Mouse (Mus musculus): ENCODE measurements around the gene Zfp768. TPM values are rescaled to one million over a fixed set of nuclear protein-coding genes. Genes with fewer than 3 reads are reported as not detected.

Zfp768 gene
- total RNA-seq, 4 experiments from 2014 or later: 12.3 to 15.1 (median 13.0) TPM

- DNase-seq (ENCODE audit: low spot score in 2 of 2): no peak
Observed at GRCm38 (mm10) chr7:127308431-127308830, 37.0 kb downstream of the Zfp768 start.

- no peak for DNase-seq (ENCODE audit: low spot score in 2 of 2)
Observed at GRCm38 (mm10) chr7:127297586-127298193, 47.7 kb downstream of the Zfp768 start.

GRCm38 (mm10) chr7:127296786-127297555 is 48.4 kb downstream of the Zfp768 start:
- DNase-seq (ENCODE audit: low spot score in 2 of 2): no peak

- no peak for DNase-seq (ENCODE audit: low spot score in 2 of 2)
Observed at GRCm38 (mm10) chr7:127296098-127296497, 49.3 kb downstream of the Zfp768 start, which contains the start of gene Itgal. Gene Itgal (plus strand): TSS chr7:127296260.

Other genes starting within 250 kb of the Zfp768 start
- 1 to 10 TPM in 1 of 4 experiments, under 1 TPM in 3; 0.22 to 1.1 (median 0.53) TPM for gene Qprt, start 223.4 kb downstream of the Zfp768 start, total RNA-seq (2022)
- gene Spn, start 207.8 kb downstream of the Zfp768 start, total RNA-seq (2022): under 1 TPM; 0.29 to 0.68 (median 0.46) TPM
- 10 to 100 TPM; 87.4 to 94.4 (median 90.0) TPM for gene Cd2bp2, start 149.5 kb downstream of the Zfp768 start, total RNA-seq (2022)
- 100 to 1,000 TPM in 2 of 4 experiments, 10 to 100 TPM in 2; 97.9 to 106 (median 101) TPM for gene Tbc1d10b, start 137.1 kb downstream of the Zfp768 start, total RNA-seq (2022)
- gene Mylpf, start 136.7 kb downstream of the Zfp768 start, total RNA-seq (2022): 1 to 10 TPM; 2.8 to 5.1 (median 3.6) TPM
- 10 to 100 TPM; 20.6 to 21.4 (median 20.9) TPM for gene Zfp553, start 112.5 kb downstream of the Zfp768 start, total RNA-seq (2022)
- gene Sept1, start 112.5 kb downstream of the Zfp768 start, total RNA-seq (2022): 1 to 10 TPM; 2.4 to 7.9 (median 7.0) TPM
- gene Zfp771, start 101.3 kb downstream of the Zfp768 start, total RNA-seq (2022): 10 to 100 TPM; 51.6 to 62.9 (median 58.3) TPM
- 10 to 100 TPM; 16.8 to 21.7 (median 19.5) TPM for gene Dctpp1, start 84.9 kb downstream of the Zfp768 start, total RNA-seq (2022)
- gene Sephs2, start 71.5 kb downstream of the Zfp768 start, total RNA-seq (2022): 10 to 100 TPM; 36.9 to 43.1 (median 40.0) TPM
- under 1 TPM; 0.36 to 0.73 (median 0.53) TPM for gene Itgal, start 49.3 kb downstream of the Zfp768 start, total RNA-seq (2022)
- 1 to 10 TPM; 7.3 to 9.2 (median 8.1) TPM for gene Zfp747, start 30.5 kb upstream of the Zfp768 start, total RNA-seq (2022)
- 1 to 10 TPM; 4.0 to 4.6 (median 4.3) TPM for gene 9130019O22Rik, start 41.6 kb upstream of the Zfp768 start, total RNA-seq (2022)
- 1 to 10 TPM; 6.7 to 8.0 (median 7.2) TPM for gene E430018J23Rik, start 48.0 kb upstream of the Zfp768 start, total RNA-seq (2022)
- 1 to 10 TPM; 3.5 to 5.8 (median 5.0) TPM for gene Zfp764, start 61.2 kb upstream of the Zfp768 start, total RNA-seq (2022)
- gene Zfp688, start 76.5 kb upstream of the Zfp768 start, total RNA-seq (2022): 10 to 100 TPM; 11.8 to 16.7 (median 14.6) TPM
- gene Zfp689, start 103.6 kb upstream of the Zfp768 start, total RNA-seq (2022): 1 to 10 TPM; 4.5 to 7.3 (median 5.5) TPM
- gene Prr14, start 114.0 kb upstream of the Zfp768 start, total RNA-seq (2022): 10 to 100 TPM; 30.0 to 35.5 (median 34.0) TPM
- 10 to 100 TPM; 56.2 to 72.2 (median 65.5) TPM for gene Fbrs, start 133.6 kb upstream of the Zfp768 start, total RNA-seq (2022)
- 100 to 1,000 TPM; 118 to 139 (median 120) TPM for gene Srcap, start 166.4 kb upstream of the Zfp768 start, total RNA-seq (2022)
- gene Gm42715, start 174.0 kb upstream of the Zfp768 start, total RNA-seq (2022): 10 to 100 TPM in 1 of 4 experiments, 1 to 10 TPM in 3; 8.1 to 17.1 (median 9.6) TPM
- gene Tmem265, start 215.8 kb upstream of the Zfp768 start, total RNA-seq (2022): 1 to 10 TPM in 1 of 4 experiments, under 1 TPM in 1, not detected in 2; 0.78 to 1.7 TPM
- 10 to 100 TPM; 74.1 to 82.6 (median 79.2) TPM for gene Phkg2, start 227.8 kb upstream of the Zfp768 start, total RNA-seq (2022)
- 10 to 100 TPM in 2 of 4 experiments, 1 to 10 TPM in 2; 7.7 to 12.8 (median 10.1) TPM for gene Ccdc189, start 243.0 kb upstream of the Zfp768 start, total RNA-seq (2022)
- 10 to 100 TPM; 70.0 to 79.2 (median 72.7) TPM for gene Rnf40, start 243.2 kb upstream of the Zfp768 start, total RNA-seq (2022)